Mouse (Mus musculus) liver, embryonic 11.5 days (tissue): ENCODE measurements around the gene 4933400A11Rik. TPM values are rescaled to one million over a fixed set of nuclear protein-coding genes. Genes with fewer than 3 reads are reported as not detected.

ENCODE experiments used
- polyA plus RNA-seq: library from polyadenylated mRNA; unstranded; fragments of >200 nt; fragmentation: Nextera tagmentation; extraction: Ambion mirVana; gene quantifications from 2 replicates; pipeline ENCODE4 v1.2.1, GENCODE M21; 2014

The 4933400A11Rik gene
- polyA plus RNA-seq, 1 experiment from 2014 or later: not detected

Other genes with a start within 250 kb of the 4933400A11Rik start
- gene Mid1, start 94.4 kb downstream of the 4933400A11Rik start, polyA plus RNA-seq: 5.1 and 6.7 TPM in 2 replicates
- gene Gm21887, start 230.0 kb upstream of the 4933400A11Rik start, polyA plus RNA-seq: 217 and 306 TPM in 2 replicates